Mouse (Mus musculus): ENCODE results near the gene Inhbc. TPM values are rescaled to one million over a fixed set of nuclear protein-coding genes. Genes with fewer than 3 reads are reported as not detected.

The Inhbc gene
- total and polyA plus RNA-seq, 3 experiments, result not detected

- 2% methylated on average over 29 of the region's 29 CpGs for WGBS
- Histone ChIP-seq H3K4me1 (ENCODE audit: control insufficient read depth, insufficient read depth, low read length) (peaks cover 2% of the 10 kb centered on the region; the same call in 1 of the 2 replicates), H3K27ac (peak within 1 kb of the TSS; percentile 15; the same call in 1 of the 2 replicates), H3K36me3 (ENCODE audit: control insufficient read depth, insufficient read depth, low read length) (no peaks in the 10 kb centered on the region), H3K27me3 (ENCODE audit: control insufficient read depth, insufficient read depth, low read length) (no peaks in the 10 kb centered on the region; the same call in 1 of the 2 replicates), H3K4me3 (peak within 1 kb of the TSS; percentile 39), H3K79me2 (replicated peaks; ENCODE audit: control insufficient read depth, insufficient read depth, low read length) (no peaks in the 10 kb centered on the region), H3K9ac (ENCODE audit: low read depth, low read length) (no peak within 1 kb of the TSS)
- peak; percentile 81 to 88 for DNase-seq
- intact Hi-C loops (cut with DNase I), result loop anchor here (5.0 kb wide), 1 partner anchor 165 kb away; no protein-coding TSS in a partner anchor
- TF ChIP-seq CTCF (IDR thresholded peaks at IDR 0.05) (peak; percentile 97), EP300 (IDR thresholded peaks at IDR 0.05; ENCODE audit: insufficient read depth, low read depth, low read length) (peak; percentile 76; the same call in 1 of the 2 replicates), POLR2A (IDR thresholded peaks at IDR 0.05; ENCODE audit: insufficient read depth, low read depth, low read length) (no peak)
Observed at GRCm38 (mm10) chr10:127341891-127342639, 28.2 kb downstream of the Inhbc start, which contains the start of gene Gli1. Gli1 (minus strand) TSS chr10:127341974.

GRCm38 (mm10) chr10:127341360-127341690 lies 28.9 kb downstream of the Inhbc start:
- Histone ChIP-seq H3K4me3 (peak overlapping the region; percentile 39), H3K4me1 (ENCODE audit: control insufficient read depth, insufficient read depth, low read length) (peaks cover 2% of the 10 kb centered on the region; the same call in 1 of the 2 replicates), H3K27ac (peak overlapping the region; percentile 15; the same call in 1 of the 2 replicates), H3K27me3 (ENCODE audit: control insufficient read depth, insufficient read depth, low read length) (no peaks in the 10 kb centered on the region; the same call in 1 of the 2 replicates), H3K79me2 (replicated peaks; ENCODE audit: control insufficient read depth, insufficient read depth, low read length) (no peaks in the 10 kb centered on the region), H3K36me3 (ENCODE audit: control insufficient read depth, insufficient read depth, low read length) (no peaks in the 10 kb centered on the region), H3K9ac (ENCODE audit: low read depth, low read length) (no peak overlapping the region)
- DNase-seq, result no peak
- intact Hi-C loops (cut with DNase I), result loop anchor here (5.0 kb wide), 1 partner anchor 164 kb away; no protein-coding TSS in a partner anchor
- TF ChIP-seq CTCF (IDR thresholded peaks at IDR 0.05) (no peak), EP300 (IDR thresholded peaks at IDR 0.05; ENCODE audit: insufficient read depth, low read depth, low read length) (no peak), POLR2A (IDR thresholded peaks at IDR 0.05; ENCODE audit: insufficient read depth, low read depth, low read length) (no peak)
- WGBS, result 1% methylated on average over 10 of the region's 11 CpGs

DNA sequence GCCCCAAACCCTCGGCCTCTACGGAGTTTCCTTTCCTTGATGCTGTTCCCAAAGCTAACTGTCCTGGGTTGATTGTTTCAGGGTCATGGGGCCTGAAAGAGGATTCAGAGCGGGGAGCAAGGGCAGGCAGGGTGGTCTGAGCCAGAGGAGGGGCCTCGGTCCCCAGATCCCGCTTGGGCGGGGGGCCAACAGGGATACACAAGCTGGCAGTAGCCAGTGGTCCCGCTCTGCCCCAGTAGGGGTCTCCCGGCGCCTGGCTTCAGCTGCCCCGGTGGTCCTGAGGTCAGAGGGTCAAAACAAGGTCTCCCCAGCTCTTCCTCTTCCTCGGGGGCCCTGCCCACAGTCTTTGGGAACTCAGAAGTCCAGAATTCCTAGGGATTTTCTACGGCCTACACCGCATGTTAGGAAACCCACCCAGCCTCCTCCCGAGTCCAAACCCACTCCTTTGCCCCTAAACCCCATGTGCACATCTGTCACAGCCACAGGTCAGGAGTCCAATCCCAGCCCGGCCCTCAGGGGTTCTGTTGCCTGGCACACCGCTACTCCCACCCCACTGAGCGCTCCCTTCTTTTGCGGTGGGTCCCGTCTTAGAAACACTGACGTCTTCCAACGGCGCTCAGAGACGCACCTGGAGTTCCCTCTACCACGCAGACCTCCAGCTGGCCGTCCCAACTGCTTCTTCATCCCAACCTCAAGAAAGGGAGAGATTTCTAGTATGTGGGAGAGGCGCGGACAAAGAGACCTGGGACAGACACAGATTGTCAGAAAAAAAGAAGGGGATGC lies 29.5 kb downstream of the Inhbc start:
- TF ChIP-seq EP300 (IDR thresholded peaks at IDR 0.05; ENCODE audit: insufficient read depth, low read depth, low read length), result no peak
- TF ChIP-seq POLR2A (IDR thresholded peaks at IDR 0.05; ENCODE audit: insufficient read depth, low read depth, low read length), result no peak
- no peak for TF ChIP-seq CTCF (IDR thresholded peaks at IDR 0.05)
- 5% methylated on average over 27 of the region's 27 CpGs for WGBS
- intact Hi-C loops (cut with DNase I), result loop anchor here (5.0 kb wide), 1 partner anchor 163 kb away; no protein-coding TSS in a partner anchor
- Histone ChIP-seq H3K79me2 (replicated peaks; ENCODE audit: control insufficient read depth, insufficient read depth, low read length) (no peaks in the 10 kb centered on the region), H3K4me1 (ENCODE audit: control insufficient read depth, insufficient read depth, low read length) (peaks cover 2% of the 10 kb centered on the region; the same call in 1 of the 2 replicates), H3K9ac (ENCODE audit: low read depth, low read length) (no peak overlapping the region), H3K27ac (no peak overlapping the region; the same call in 1 of the 2 replicates), H3K27me3 (ENCODE audit: control insufficient read depth, insufficient read depth, low read length) (no peaks in the 10 kb centered on the region; the same call in 1 of the 2 replicates), H3K4me3 (peak overlapping the region; percentile 33), H3K36me3 (ENCODE audit: control insufficient read depth, insufficient read depth, low read length) (no peaks in the 10 kb centered on the region)
- DNase-seq, result no peak

DNA sequence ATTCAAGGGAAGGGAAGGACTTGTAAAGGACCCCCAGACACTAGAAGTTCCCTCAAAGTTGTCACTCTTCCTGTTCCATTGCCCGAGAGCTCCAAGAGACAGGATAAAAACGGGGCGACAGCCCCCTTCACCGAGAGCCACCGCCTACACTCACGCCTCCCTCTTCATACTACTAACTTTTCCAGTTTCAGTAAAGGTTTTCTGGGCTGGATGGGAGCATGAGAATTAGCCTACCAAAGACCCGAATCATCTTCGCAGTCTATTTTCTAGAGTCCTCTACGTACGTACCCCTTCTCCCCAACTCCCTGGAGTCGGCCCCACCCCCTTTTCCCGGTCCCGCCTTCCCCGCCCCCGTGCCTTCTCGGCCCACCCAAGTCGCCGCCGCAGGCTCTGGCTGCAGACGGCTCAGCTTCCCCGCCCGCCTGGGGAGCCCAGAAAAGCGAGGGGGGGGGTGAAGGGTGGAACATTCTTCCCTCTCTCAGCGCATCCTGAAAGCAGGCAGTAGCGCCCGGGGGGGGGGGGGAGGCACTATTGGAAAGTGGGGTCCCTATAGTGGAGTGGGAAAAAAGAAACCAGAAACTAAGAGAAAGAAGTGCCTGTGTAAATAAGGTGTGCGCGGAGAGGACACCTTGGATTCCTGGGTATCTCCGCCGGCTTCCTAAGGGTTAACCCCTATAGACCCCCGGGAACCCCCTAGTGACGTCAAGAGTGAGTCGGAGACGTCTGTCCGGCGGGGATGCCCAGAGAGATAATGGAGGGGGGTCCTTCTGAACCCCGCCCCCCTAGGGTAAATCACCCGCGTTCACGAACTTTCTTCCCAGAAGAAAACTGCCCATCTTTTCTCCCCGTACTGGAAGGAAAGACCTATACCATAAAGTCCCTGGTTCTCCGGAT lies 30.3 kb downstream of the Inhbc start:
- WGBS, result 1% methylated on average over 42 of the region's 42 CpGs
- peak overlapping the region; percentile 81 for H3K27ac ChIP-seq
- intact Hi-C loops (cut with DNase I), result loop anchor here (5.0 kb wide), 1 partner anchor 163 kb away; no protein-coding TSS in a partner anchor
- H3K4me3 ChIP-seq, result peak overlapping the region; percentile 58
- no peaks in the 10 kb centered on the region for H3K79me2 ChIP-seq (replicated peaks; ENCODE audit: control insufficient read depth, insufficient read depth, low read length)
- H3K9ac ChIP-seq (ENCODE audit: low read depth, low read length), result peak overlapping the region; percentile 63
- H3K4me1 ChIP-seq (ENCODE audit: control insufficient read depth, insufficient read depth, low read length), result peaks cover 2% of the 10 kb centered on the region; the same call in 1 of the 2 replicates
- H3K27me3 ChIP-seq (ENCODE audit: control insufficient read depth, insufficient read depth, low read length), result no peaks in the 10 kb centered on the region; the same call in 1 of the 2 replicates
- H3K36me3 ChIP-seq (ENCODE audit: control insufficient read depth, insufficient read depth, low read length), result no peaks in the 10 kb centered on the region
- TF ChIP-seq EP300 (IDR thresholded peaks at IDR 0.05; ENCODE audit: insufficient read depth, low read depth, low read length), result no peak
- no peak for TF ChIP-seq CTCF (IDR thresholded peaks at IDR 0.05)
- no peak for TF ChIP-seq POLR2A (IDR thresholded peaks at IDR 0.05; ENCODE audit: insufficient read depth, low read depth, low read length)
- peak; percentile 66 to 69 for DNase-seq
